Mouse (Mus musculus) embryonic facial prominence, embryonic 13.5 days (tissue): ENCODE results near the gene Gas2l2. TPM values are rescaled to one million over a fixed set of nuclear protein-coding genes. Genes with fewer than 3 reads are reported as not detected.

Source experiments
- ATAC-seq: fragments of 200-750 bp; cut with Nextera tagmentation; 2 replicates; pipeline ENCODE4 v1.8.0; 2017; ENCODE audit warnings: low read depth; ENCODE audit not compliant: insufficient number of reproducible peaks, insufficient read depth, low FRiP score, low TSS enrichment
- H3K27ac ChIP-seq: fragments of 300-500 bp; sonication (generic); 2 replicates; pipeline ENCODE4 v1.5.1; 2015; ENCODE audit warnings: moderate library complexity, mild to moderate bottlenecking, inconsistent platforms
- H3K27me3 ChIP-seq: fragments of 300-500 bp; sonication (generic); 2 replicates; pipeline ENCODE4 v1.6.1; 2015; ENCODE audit warnings: mild to moderate bottlenecking, inconsistent platforms
- H3K36me3 ChIP-seq: fragments of 300-500 bp; sonication (generic); 2 replicates; pipeline ENCODE4 v1.6.1; 2015; ENCODE audit warnings: mild to moderate bottlenecking, inconsistent platforms
- H3K4me1 ChIP-seq: fragments of 300-500 bp; sonication (generic); 2 replicates; pipeline ENCODE4 v1.6.1; 2015; ENCODE audit warnings: inconsistent platforms
- H3K4me2 ChIP-seq: fragments of 300-500 bp; sonication (generic); 2 replicates; pipeline ENCODE4 v1.6.1; 2015; ENCODE audit warnings: moderate library complexity, mild to moderate bottlenecking, inconsistent platforms
- H3K4me3 ChIP-seq: fragments of 300-500 bp; sonication (generic); 2 replicates; pipeline ENCODE4 v1.5.1; 2015; ENCODE audit warnings: mild to moderate bottlenecking, inconsistent platforms
- H3K9ac ChIP-seq: fragments of 300-500 bp; sonication (generic); 2 replicates; pipeline ENCODE4 v1.6.1; 2015; ENCODE audit warnings: mild to moderate bottlenecking, inconsistent platforms
- H3K9me3 ChIP-seq: fragments of 300-500 bp; sonication (generic); 2 replicates; pipeline ENCODE4 v1.6.1; 2016; ENCODE audit warnings: inconsistent platforms
- WGBS: fragments of 180-500 bp; shearing (Covaris S2); methylation state at CpG from one replicate; pipeline ENCODE4 v1.1.7; 2015; ENCODE audit warnings: mixed read lengths; 5-methylcytosine and 5-hydroxymethylcytosine counted together
- polyA plus RNA-seq: library from polyadenylated mRNA; unstranded; fragments of >200 nt; fragmentation: Nextera tagmentation; extraction: Ambion mirVana; gene quantifications from 2 replicates; pipeline ENCODE4 v1.2.1, GENCODE M21; 2015

Gene Gas2l2
- polyA plus RNA-seq, result 0.07 TPM in 1 of 2 replicates, not detected in the other

- ATAC-seq, result no peak
- H3K9ac ChIP-seq, result no peak within 1 kb of the TSS
- no peak within 1 kb of the TSS for H3K4me2 ChIP-seq
- H3K4me3 ChIP-seq, result no peak within 1 kb of the TSS
- no peaks in the 10 kb centered on the region for H3K9me3 ChIP-seq
- peaks cover 51% of the 10 kb centered on the region for H3K27me3 ChIP-seq
- H3K4me1 ChIP-seq, result peaks cover 8% of the 10 kb centered on the region; the same call in 1 of the 2 replicates
- WGBS, result 49% methylated on average over 5 of the region's 5 CpGs
- H3K27ac ChIP-seq, result no peak within 1 kb of the TSS
- no peaks in the 10 kb centered on the region for H3K36me3 ChIP-seq
These were observed at the start of gene Gas2l2 for GRCm38 (mm10) chr11:83429355-83429754. Gene Gas2l2 (minus strand): TSS chr11:83429455.

- Histone ChIP-seq H3K36me3 (peaks cover 12% of the 10 kb centered on the region), H3K9me3 (no peaks in the 10 kb centered on the region), H3K4me2 (peak overlapping the region; percentile 90), H3K9ac (peak overlapping the region; percentile 95), H3K4me3 (peak overlapping the region; percentile 91), H3K4me1 (peaks cover 14% of the 10 kb centered on the region), H3K27ac (peak overlapping the region; percentile 98), H3K27me3 (no peaks in the 10 kb centered on the region)
- under 1% methylated on average over 52 of the region's 52 CpGs for WGBS
- peak; percentile 86 for ATAC-seq
These were observed 44.2 kb upstream of the Gas2l2 start for GRCm38 (mm10) chr11:83473235-83474016.

- Histone ChIP-seq H3K9ac (peak within 1 kb of the TSS; percentile 95), H3K4me3 (peak within 1 kb of the TSS; percentile 91), H3K4me1 (peaks cover 14% of the 10 kb centered on the region), H3K27me3 (no peaks in the 10 kb centered on the region), H3K27ac (peak within 1 kb of the TSS; percentile 98), H3K4me2 (peak within 1 kb of the TSS; percentile 90), H3K36me3 (peaks cover 8% of the 10 kb centered on the region), H3K9me3 (no peaks in the 10 kb centered on the region)
- ATAC-seq, result peak; percentile 99
- under 1% methylated on average over 66 of the region's 66 CpGs for WGBS
These were observed 43.3 kb upstream of the Gas2l2 start, which contains the start of gene Taf15 for GRCm38 (mm10) chr11:83472324-83473234. Gene Taf15 (plus strand): TSS chr11:83473086.

GRCm38 (mm10) chr11:83471766-83472165, 42.5 kb upstream of the Gas2l2 start:
- Histone ChIP-seq H3K27ac (no peak overlapping the region), H3K9ac (peak overlapping the region; percentile 95; the same call in 1 of the 2 replicates), H3K36me3 (0 out of 2 replicates have a peak, but pooled peaks cover 5% of the 10 kb centered on the region), H3K9me3 (no peaks in the 10 kb centered on the region), H3K4me2 (peak overlapping the region; percentile 67), H3K4me1 (peaks cover 20% of the 10 kb centered on the region), H3K4me3 (peak overlapping the region; percentile 91; the same call in 1 of the 2 replicates), H3K27me3 (no peaks in the 10 kb centered on the region)
- WGBS, result 68% methylated on average over 2 of the region's 2 CpGs
- no peak for ATAC-seq

GRCm38 (mm10) chr11:83468765-83469164, 39.5 kb upstream of the Gas2l2 start:
- no peak for ATAC-seq
- H3K27ac ChIP-seq, result no peak overlapping the region
- H3K4me3 ChIP-seq, result no peak overlapping the region
- H3K9me3 ChIP-seq, result no peaks in the 10 kb centered on the region
- H3K9ac ChIP-seq, result no peak overlapping the region
- no peak overlapping the region for H3K4me2 ChIP-seq
- WGBS, result 89% methylated on average over 3 of the region's 3 CpGs
- peaks cover 20% of the 10 kb centered on the region for H3K4me1 ChIP-seq
- H3K27me3 ChIP-seq, result peaks cover 11% of the 10 kb centered on the region
- H3K36me3 ChIP-seq, result no peaks in the 10 kb centered on the region

GRCm38 (mm10) chr11:83467120-83467652, 37.9 kb upstream of the Gas2l2 start:
- peaks cover 27% of the 10 kb centered on the region for H3K27me3 ChIP-seq
- H3K4me1 ChIP-seq, result peaks cover 34% of the 10 kb centered on the region
- H3K27ac ChIP-seq, result peak overlapping the region; percentile 4; the same call in 1 of the 2 replicates
- no peaks in the 10 kb centered on the region for H3K36me3 ChIP-seq
- H3K4me3 ChIP-seq, result no peak overlapping the region
- ATAC-seq, result no peak
- H3K4me2 ChIP-seq, result no peak overlapping the region
- H3K9me3 ChIP-seq, result no peaks in the 10 kb centered on the region
- 57% methylated on average over 11 of the region's 11 CpGs for WGBS
- no peak overlapping the region for H3K9ac ChIP-seq

GRCm38 (mm10) chr11:83465976-83466375, 36.7 kb upstream of the Gas2l2 start:
- H3K27me3 ChIP-seq, result peaks cover 34% of the 10 kb centered on the region
- H3K36me3 ChIP-seq, result no peaks in the 10 kb centered on the region
- ATAC-seq, result no peak
- H3K4me2 ChIP-seq, result no peak overlapping the region
- 23% methylated on average over 2 of the region's 2 CpGs for WGBS
- no peak overlapping the region for H3K27ac ChIP-seq
- no peak overlapping the region for H3K4me3 ChIP-seq
- no peaks in the 10 kb centered on the region for H3K9me3 ChIP-seq
- H3K9ac ChIP-seq, result no peak overlapping the region
- H3K4me1 ChIP-seq, result peaks cover 38% of the 10 kb centered on the region

- Histone ChIP-seq H3K9me3 (no peaks in the 10 kb centered on the region), H3K4me1 (peaks cover 38% of the 10 kb centered on the region), H3K27me3 (peaks cover 40% of the 10 kb centered on the region), H3K36me3 (no peaks in the 10 kb centered on the region), H3K4me3 (peak within 1 kb of the TSS; percentile 61), H3K4me2 (peak within 1 kb of the TSS; percentile 96), H3K27ac (no peak within 1 kb of the TSS), H3K9ac (peak within 1 kb of the TSS; percentile 76)
- under 1% methylated on average over 41 of the region's 42 CpGs for WGBS
- ATAC-seq, result no peak
These were observed 33.5 kb upstream of the Gas2l2 start, which contains the start of gene Mmp28 for GRCm38 (mm10) chr11:83462711-83463244. Gene Mmp28 (minus strand): TSS chr11:83463071.

- H3K4me3 ChIP-seq, result 0 out of 2 replicates have a peak overlapping the region, but pooled peaks have one; percentile 61
- no peak for ATAC-seq
- peak overlapping the region; percentile 96 for H3K4me2 ChIP-seq
- H3K9ac ChIP-seq, result no peak overlapping the region
- H3K36me3 ChIP-seq, result no peaks in the 10 kb centered on the region
- H3K4me1 ChIP-seq, result peaks cover 38% of the 10 kb centered on the region
- H3K27me3 ChIP-seq, result peaks cover 40% of the 10 kb centered on the region
- H3K27ac ChIP-seq, result no peak overlapping the region
- H3K9me3 ChIP-seq, result no peaks in the 10 kb centered on the region
- WGBS, result 52% methylated on average over 10 of the region's 10 CpGs
These were observed 32.3 kb upstream of the Gas2l2 start for GRCm38 (mm10) chr11:83461462-83462027.

GRCm38 (mm10) chr11:83457912-83458601, 28.8 kb upstream of the Gas2l2 start:
- no peak for ATAC-seq
- Histone ChIP-seq H3K36me3 (no peaks in the 10 kb centered on the region), H3K4me1 (peaks cover 37% of the 10 kb centered on the region), H3K9me3 (no peaks in the 10 kb centered on the region), H3K4me3 (no peak overlapping the region), H3K27ac (no peak overlapping the region), H3K9ac (no peak overlapping the region), H3K27me3 (peaks cover 23% of the 10 kb centered on the region), H3K4me2 (no peak overlapping the region)
- WGBS, result 58% methylated on average over 9 of the region's 9 CpGs
